Mouse (Mus musculus): ENCODE results near the gene Kidins220.

Gene Kidins220

DNA sequence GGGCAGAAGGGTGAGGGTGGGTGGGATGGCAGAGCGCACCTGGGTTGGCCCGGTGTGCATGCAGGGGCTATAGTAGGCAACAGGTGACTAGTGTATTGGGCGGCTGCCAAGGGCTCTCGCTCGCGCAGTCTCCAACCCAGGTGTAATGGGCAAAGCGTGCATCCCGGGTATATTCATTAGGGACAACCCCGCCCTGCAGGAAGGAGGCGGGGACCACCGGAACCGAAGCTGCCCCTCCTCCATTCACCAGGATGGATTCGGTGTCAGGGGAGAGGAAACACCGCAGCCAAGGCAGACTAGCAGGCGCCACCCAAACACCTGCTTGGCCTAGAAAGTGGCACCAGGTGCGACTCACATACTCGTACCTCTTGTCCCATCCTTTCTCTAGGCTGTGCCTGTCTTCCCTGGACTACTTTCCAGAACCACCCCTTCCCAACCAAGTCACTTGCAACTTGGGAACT, 118.1 kb downstream of the Kidins220 start:
- DNase-seq (ENCODE audit: low spot score): no peak

DNA sequence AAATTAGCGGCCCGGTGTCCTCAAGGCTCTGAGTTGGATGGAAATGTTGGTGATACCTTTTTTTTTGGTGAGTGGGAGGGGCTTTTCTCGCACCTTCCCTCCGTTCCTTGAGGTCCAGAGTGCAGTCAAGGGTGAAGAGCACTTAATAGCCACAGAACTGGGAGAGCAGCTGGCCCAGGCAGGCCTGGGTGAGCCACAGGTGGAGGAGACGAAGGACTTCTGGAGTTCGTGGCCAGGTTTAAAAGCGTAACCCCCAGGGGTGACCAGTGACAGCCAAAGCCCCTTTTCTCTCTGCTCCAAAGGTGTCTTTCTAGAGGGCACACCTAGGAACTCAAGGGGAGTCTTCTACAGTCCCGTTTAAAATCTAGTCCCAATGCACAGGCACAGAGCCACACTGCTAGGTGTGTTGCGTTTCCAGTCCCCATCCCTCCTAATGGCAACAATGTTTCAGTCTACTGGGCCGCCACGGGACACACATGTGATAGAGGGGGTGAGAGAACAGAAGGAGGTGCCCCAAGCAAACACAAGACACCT, 118.6 kb downstream of the Kidins220 start:
- DNase-seq (ENCODE audit: low spot score): no peak

DNA sequence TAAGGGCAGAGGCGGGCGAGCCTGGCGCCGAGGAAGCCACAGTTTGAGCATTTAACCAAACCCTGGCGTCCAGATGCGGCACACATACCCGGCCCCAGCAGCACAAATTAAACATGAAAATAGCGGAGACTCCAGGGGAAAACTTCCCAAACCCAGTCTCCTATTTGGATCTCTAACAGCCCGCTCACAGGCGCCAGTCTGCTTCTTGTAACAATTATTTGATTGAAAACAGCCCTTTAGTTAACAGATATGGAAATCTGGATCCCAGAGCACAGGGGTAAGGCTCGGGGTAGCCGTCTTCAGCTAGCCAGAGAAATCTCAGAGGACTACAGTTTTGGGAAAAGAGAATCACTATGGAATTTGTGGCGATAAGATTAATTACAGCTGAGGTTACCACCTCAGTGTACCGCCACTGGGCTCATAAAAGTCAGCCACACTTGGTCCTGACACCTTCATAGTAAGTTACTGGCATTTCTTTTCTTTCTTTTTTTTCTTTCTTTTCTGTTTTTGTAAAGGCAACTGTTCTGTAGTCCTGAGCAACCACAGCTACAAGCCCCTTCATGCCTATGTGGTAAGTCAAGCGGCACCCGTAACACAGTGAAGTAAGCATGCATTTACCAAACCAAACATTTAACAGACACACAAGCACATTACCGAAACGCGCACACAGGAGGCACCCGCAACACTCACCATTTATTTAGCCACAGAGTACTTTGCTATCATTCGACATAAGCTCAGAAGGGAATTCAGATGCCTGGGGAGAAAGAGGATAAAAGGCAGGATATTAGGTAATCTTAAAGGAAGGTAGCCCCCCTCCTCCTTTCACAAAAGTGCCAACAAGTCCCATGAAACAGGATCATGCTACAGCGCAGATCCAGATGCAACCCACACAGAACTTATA, 120.1 kb downstream of the Kidins220 start:
- DNase-seq (ENCODE audit: low spot score): peak; percentile 30

DNA sequence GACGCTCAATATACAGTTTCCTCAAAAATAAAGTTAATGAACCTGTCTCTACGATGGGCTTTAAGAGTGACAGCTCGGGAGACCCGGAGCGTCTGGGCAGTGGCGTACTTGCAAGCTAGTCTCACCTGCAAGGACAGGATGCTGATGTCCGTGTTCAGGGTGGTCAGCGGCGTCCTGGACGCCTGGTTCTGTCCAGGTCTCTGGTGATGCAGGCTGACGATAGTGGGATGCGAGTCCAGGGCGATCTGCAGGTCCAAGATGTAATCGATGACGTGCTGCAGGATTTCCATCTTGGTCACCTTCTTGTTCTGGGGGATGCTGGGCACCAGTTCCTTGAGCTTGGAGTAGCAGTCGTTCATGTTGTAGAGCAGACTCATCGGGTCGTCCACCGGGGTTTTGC, 120.8 kb downstream of the Kidins220 start:
- no peak for DNase-seq (ENCODE audit: low spot score)

DNA sequence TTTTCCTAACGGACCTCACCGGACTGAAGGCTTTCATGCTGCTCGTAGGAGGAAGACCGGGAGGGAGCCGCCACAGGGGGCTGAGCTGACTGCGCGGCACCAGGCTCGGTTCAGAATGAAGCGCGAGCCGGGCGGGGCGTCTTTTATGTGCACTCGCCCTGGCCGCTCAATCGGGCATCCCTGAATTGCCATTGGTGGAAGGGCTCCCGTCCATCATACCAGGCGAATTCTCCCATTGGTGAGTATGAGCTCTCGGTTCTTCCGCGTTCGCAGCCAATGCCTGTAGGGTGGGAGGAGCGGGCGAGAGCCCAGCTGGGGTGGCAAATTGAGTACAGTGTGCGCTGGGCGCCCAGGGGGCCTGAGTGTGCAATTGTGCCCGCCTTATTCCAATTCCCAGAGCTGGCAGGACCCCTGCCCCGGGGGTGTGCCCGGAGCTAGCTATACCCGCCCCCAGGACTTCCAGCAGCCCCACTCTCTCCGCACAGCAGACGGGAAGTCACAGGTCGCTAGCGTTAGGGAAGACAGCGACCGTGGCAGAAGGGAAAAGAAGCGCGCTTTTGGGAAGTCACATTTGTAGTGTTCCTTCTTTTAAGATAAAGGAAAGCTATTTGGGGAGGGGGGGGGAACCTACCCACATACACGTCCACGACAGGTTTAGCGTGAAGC, 121.4 kb downstream of the Kidins220 start:
- peak; percentile 94 for DNase-seq (ENCODE audit: low spot score)

DNA sequence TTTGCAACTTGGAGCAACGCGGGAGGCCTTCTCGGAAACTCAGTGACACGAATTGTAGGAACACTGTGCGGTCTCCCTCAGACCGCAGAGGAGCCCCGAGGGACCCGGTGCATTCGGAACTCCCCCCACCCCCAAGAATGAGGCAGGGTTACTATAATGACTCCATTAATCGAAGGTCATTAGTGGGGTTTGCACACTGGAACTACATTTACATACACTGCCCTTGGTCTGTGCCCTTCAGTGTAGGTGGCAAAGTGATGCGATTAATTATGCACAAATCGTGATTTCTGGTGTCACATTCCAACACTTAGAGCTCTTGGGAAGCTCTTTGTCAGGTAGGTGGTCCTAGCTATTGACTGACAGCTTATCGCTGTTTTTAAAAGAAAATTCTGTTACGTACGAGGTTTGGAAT, 121.9 kb downstream of the Kidins220 start:
- DNase-seq (ENCODE audit: low spot score): no peak

DNA sequence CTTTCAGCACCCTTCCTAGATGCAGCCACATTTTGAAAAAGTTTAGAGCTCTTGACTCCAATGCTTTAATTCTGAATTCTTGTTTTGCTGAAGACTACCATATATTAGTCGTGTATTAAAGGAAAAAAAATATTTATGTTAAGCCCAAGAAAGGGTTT, 122.2 kb downstream of the Kidins220 start, which contains the start of gene Id2:
TSS of gene Id2 (minus strand) at position 89 of the 158 bp plus-strand sequence.
- DNase-seq (ENCODE audit: low spot score): no peak

DNA sequence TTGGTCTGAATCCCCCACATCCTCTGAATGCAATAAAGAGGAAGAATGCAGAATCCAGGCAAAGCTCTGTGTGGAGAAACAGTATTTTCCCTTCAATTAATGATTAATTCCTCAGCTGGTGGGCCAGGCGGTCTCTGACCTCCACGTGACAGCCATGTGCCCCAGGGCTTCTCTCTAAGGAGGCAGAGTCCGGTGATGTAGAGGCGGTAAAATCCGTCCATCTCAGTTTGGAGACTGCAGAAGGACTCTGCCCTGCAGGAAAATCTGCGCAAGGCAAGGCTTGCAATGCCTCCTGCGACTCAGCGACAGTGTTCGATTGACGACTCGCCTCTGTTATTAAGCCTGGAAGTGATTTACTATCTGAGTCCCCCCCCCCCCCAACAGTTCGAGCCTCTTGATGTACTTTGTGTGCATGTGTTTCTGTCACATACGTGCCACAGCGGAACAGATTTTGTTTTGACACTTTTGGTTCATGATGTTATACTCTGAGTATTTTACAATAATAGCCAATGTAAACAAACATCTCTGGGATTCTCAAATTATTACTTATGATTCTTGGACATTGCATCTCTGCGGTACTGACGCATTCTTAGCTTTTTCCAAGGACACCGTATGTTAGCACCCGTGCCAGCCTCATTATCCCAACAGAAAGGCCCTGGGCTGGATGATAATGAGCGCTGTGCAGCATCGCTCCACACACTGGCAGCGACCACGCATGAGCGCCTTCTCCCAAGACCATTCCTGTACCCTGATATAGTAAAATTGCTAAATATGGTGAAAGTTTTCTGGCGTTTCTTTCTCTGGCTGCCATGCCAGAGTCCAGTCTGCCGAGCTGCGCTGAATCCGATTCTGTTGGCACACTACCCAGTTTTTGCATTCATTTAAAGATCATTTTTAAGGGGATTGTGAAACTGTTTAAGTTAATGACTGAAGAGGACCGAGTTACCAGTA, 122.8 kb downstream of the Kidins220 start:
- peak; percentile 39 for DNase-seq (ENCODE audit: low spot score)

DNA sequence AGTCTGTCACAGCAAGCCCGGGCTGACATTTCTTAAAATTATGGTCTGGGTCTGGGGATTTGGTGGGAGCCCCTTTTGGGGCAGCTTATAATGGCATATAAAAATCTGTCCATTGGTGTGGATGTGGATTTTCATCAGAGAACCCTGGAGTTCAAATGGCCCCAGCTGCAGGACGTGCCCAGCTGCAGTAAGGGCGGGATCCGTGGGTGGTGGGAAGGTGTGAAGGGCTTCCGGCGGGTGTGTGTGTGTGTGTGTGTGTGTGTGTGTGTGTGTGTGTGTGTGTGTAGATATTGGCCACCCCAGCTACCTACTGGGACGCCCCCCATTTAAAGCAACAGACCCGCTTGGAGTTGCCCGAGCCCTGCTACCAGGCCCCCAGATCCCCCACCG, 123.4 kb downstream of the Kidins220 start:
- DNase-seq (ENCODE audit: low spot score): no peak

DNA sequence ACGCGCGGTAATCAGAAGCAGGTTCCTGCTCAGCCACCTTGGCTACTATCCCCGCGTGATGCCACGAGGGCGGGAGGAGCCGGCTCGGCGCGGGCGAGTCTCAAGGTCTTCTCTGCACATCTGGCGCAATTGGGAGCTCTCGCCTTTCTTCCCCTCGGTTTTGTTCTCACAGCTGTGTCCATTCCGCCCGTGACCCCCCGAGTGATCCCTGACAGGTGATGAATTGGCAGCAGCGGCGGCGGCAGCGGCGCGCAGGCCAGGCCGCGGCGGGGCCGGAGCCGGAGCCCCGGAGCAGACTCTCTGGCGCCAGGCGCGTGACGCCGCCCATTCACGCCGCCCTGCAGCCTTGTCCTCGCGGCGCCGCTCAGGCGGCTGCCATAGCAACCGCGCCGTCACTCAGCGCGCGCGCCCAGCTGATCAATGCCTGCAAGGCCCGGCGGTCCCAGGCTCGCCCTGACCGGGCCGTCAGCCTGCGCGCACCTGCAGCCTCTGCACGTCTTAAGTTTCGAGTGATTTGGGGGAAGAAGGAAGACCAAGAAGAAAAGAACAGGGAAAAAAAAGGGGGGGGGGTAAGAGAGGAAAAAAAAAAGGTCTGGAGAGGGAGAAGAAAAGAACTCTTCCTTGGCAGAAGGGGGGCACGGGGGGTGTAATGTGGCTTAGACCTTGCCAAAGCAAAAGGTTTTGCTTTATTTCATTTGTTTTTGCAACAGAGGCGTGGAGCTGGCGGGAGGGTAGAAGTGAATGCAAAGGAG, 124.0 kb downstream of the Kidins220 start:
- DNase-seq (ENCODE audit: low spot score): peak; percentile 75

DNA sequence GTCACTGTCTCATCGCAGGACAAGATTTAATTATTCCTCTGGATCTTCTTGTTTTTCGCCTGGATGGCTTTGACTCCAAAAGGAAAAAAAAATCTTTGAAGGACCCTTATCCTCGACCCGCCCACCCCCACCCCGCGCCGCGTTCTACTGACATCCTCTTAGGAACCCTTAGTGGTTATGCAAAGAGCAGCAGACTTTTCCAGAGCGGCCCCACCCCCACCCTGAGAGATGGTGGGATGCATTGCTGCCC, 124.5 kb downstream of the Kidins220 start:
- no peak for DNase-seq (ENCODE audit: low spot score)

DNA sequence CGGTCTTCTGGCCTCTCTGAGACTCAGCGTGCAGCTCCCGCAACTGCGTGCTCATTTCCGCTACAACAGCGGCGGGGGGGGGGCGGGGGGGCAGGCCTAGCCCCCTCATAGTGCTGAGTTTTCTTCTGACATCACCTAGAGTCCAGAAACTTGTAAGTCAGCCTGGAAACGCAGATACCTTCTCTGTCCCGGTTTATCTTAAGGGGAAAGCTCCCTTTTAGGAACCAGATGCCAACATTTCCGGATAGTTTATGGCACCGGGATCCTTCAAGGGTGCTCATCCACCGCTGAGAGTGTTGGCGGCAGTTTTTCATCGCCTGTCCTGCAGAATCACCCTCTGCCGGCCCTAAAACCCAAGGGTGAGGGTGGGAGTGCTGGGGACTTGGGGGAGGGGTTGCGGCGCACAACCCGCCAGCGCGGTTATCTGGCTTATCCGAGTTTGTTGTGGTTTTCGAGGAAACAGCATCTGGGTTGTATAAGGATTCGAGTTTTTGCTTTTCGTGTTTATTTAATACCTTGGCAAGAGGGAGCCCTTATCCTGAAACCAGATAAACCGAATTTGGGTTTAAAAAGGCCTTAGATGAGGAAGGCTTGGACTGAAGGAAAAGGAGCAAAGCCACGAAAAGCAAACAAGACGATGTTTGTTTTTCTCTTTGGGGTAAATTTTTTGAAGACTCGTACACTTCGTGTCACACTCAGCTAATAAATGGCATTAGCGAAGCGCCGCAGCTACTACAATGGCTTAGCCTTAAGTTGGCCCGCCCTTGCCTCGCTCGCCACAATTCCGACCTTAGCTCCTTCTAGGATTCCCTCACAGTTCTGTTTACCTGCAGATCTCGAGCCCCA, 125.1 kb downstream of the Kidins220 start:
- DNase-seq (ENCODE audit: low spot score): peak; percentile 38

DNA sequence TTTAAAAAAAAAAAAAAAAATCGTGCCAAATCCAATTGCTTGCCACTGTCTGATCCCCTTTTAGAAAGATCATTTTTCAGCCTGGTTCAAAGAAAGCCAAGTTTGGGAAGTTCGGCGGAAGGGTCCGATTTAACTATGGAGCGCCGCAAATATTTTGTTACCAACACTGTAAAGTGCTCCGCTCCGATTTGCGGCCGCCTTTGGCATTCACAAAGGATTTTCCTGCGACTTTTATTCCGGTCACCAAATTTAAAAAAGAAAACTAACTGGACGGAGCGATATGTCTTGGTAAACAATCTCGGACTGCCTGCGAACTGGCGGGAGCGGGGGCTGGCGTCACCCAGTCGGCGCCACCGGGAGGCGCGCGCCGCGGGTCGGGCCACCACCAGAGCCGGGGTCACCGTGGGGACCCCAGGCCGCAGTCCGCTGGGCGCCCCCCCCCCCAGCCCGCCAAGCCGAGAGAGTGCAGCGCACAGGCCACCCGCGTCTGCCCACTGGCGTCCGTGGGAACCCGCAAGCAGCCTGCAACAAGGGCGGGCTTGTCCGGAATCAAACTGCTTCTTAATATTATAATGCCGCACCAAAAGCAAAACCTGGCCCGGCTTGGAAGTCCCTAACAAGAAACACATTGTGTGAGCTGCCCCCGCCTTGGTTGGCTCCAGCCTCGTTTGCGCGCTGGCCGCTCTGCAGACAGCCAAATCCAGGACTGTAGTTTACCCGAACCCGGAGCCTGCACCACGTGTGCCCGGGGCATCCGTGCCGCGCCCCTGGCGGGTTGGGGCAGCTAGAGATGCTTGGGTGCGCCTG, 125.9 kb downstream of the Kidins220 start:
- DNase-seq (ENCODE audit: low spot score): peak; percentile 41

DNA sequence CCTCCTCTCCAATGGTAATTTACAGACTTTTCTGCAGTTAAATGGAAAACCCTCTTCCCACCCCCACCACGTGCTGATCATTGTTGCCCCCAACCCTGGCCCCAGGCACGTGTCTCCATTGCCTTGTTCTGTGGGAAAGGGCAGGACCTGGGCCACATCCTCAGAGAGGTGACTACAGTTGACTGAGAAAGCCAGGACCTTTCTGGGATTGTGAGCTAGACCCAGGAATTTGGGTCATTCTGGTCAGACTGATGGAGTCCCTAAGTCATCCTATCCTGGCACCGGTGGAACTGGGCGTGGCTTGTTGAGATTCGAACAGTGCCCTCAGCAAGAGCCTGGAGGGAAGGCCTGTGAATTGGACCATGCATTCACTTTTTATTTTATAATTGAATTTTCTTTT, 126.7 kb downstream of the Kidins220 start:
- DNase-seq (ENCODE audit: low spot score): no peak

DNA sequence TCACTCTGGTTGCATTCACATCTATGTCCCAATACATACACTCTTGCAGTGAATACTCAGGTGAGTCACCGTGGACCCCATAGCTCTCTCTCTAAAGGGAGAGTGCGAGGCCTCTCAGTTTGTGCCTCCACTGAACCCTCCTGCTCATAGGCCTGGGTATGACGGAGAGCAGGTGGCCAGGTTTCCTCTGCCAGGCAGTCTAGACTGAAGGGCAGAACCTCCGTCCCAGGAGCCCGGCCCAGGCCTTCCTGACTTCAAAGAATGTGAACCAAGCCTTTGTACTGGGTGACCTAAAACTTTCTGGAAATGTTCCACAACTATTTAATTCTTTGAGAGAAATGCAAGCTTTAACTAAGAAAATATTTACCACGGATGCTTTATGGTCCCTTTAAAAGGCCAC, 129.2 kb downstream of the Kidins220 start:
- no peak for DNase-seq (ENCODE audit: low spot score)

DNA sequence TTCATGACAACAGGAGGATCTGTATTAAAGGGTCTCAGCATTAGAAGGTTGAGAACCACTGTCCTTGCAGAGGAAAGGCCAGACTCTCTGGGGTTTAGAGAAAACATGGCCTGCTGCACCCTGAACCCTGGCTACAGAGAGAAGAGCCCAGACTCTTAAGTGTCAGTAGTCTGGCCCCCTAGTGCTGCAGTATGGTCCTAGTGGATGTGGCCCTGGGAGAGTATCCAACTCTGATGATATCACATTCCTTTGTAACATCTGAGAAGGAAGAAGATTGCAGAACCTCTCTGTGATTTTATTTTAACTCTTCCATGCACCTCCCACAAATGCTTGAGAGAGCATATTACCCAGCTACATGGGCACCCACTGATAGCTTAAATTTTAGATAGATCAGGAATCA, 129.8 kb downstream of the Kidins220 start:
- DNase-seq (ENCODE audit: low spot score): no peak

DNA sequence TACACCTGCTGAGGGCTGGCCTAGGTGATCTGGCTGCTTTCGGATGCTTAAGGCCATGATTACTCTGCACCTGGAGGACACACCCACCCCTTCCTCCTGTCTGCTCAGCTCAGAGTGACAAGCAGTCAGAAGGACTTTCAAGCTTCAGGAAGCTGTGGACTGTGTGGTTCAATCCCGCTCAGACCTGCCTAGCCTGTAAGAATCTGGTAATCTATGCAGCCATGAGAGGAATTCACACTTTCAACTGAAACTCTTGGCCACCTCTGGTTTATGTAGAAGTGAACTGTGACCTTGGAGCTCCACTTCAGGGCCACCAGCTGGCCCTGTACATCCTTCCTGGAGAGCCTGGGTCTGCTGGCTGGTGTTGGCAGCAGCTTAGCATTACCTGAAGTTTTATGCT, 134.1 kb downstream of the Kidins220 start:
- DNase-seq (ENCODE audit: low spot score): no peak

DNA sequence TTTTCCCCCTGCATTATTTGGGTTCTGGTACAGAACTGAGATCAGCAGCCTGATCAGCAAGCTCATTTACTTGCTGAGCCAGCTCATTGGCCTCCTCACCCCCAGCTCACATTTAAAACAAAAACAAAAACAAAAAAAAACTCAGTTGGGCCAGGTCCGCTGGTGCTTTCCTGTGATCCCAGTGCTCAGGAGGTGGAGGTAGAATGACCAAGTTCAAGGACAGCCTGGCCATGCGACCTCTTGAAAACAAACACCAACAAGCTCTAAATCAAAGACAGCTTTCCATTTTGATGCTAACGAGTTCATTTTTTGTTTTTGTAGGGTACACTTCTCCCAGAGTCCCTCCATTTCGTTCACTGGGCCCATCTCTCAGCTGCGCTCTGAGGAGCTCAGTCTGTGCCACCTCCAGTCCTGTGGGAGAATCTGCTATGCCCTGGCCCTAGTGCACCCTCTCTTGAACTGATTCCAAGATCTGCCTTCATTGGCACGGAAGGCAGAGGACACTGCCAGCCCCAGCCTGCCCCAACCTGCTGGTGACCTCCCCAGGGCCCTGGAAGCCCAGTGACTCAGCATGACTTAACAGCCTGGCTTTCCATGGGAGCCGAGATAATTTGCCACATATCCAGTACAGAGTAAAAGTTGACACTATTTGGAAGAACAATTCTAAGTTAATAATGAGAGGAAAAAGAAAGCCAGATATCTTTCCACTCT, 135.4 kb downstream of the Kidins220 start:
- peak; percentile 90 for DNase-seq (ENCODE audit: low spot score)

DNA sequence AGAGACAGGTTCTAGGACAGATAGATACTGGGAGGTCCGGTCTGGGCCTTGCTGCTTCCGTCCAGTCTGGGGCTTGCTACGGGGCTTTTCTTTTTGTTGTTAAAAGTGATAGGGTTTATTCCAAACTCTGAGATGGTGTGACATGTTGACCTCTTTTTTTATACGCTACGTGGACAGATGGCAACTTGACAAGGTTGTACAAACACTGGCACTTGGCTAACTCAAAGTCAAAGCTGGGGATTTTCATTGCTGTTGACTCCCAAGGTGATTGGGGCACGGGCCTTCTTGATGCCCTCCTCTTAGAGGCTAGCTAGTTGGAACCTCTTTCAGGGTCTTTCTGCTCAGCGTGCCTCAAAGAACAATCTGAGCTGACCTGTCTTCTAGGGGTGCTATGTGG, 136.0 kb downstream of the Kidins220 start:
- DNase-seq (ENCODE audit: low spot score): peak; percentile 48
